Mouse (Mus musculus) adrenal gland, postnatal 25 days (tissue): Measurements from ENCODE around the gene Tmprss3. TPM values are rescaled to one million over a fixed set of nuclear protein-coding genes. Genes with fewer than 3 reads are reported as not detected.

Source experiments
- DNase-seq: peaks from one replicate; pipeline ENCODE4 v3.0.0; 2021; ENCODE audit warnings: mixed read lengths
- total RNA-seq: library from RNA; stranded (reverse); gene quantifications from 2 replicates; pipeline ENCODE4 v1.2.3, GENCODE M21; 2021

The Tmprss3 gene
- total RNA-seq, 1 experiment from 2014 or later, result not detected

DNA sequence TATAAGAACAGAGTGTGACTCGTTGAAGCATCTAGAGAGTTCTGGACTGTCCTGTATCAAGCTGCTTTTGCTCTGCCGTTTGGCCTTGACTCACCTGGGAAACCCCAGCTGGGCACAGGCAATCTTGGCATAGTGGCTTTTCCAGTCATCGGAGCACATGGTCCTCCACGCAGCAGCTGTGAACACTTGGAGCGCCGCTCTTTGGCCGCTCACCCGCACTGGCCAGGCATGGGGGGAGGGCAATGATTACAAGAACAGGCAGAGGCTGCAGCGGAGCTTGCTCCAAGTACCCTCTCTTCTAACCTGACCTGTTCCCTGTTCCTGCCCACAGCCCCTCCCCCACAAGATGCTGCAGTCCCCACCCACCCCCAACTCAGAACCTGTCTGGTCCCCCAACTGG is 5.4 kb downstream of the Tmprss3 start:
- DNase-seq, result no peak

DNA sequence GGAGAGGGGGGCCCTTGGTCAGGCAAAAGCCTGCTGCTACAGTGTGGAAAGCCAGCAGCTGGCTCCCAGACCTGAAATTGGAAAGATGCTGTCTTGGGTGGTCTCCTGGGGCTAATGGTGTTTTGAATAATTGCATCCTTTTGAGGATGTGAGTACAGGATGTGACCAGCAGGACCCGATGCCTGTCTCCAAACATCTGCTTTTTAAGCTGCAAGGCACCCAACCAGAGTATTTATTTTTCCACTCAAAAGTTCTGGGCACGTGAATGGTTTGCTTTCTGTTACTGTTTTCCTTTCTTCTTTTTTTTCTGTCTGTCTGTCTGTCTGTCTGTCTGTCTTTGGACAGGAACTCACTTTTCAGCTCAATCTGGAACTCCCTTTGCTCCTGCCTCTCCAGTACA is 6.1 kb downstream of the Tmprss3 start:
- DNase-seq, result no peak

GRCm38 (mm10) chr17:31191825-31192224 is 7.0 kb downstream of the Tmprss3 start:
- no peak for DNase-seq

DNA sequence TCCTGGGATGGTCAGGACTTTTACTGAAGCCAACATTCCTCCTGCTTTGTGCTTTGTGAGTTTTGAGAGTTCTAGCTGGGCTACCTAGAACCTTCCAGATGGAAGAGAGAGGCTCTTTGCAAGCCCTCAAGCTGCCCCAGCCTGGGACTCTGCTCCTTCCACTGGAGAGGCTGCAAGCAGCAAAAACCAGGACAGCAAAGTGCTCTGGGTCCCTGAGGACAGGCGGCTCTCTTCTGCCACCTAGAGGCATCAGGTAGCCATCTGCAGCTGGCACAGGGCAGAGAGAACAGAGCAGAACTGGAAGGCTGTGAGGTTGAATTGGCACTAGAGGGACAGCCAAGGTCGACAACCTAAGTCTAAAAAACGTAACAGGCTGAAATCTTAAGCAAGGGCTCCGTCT is 11.4 kb downstream of the Tmprss3 start:
- peak; percentile 75 for DNase-seq

GRCm38 (mm10) chr17:31184269-31184990 is 14.3 kb downstream of the Tmprss3 start:
- no peak for DNase-seq

- no peak for DNase-seq
Observed at GRCm38 (mm10) chr17:31183180-31183974, 15.4 kb downstream of the Tmprss3 start.

GRCm38 (mm10) chr17:31181490-31181889 is 17.3 kb downstream of the Tmprss3 start:
- no peak for DNase-seq

DNA sequence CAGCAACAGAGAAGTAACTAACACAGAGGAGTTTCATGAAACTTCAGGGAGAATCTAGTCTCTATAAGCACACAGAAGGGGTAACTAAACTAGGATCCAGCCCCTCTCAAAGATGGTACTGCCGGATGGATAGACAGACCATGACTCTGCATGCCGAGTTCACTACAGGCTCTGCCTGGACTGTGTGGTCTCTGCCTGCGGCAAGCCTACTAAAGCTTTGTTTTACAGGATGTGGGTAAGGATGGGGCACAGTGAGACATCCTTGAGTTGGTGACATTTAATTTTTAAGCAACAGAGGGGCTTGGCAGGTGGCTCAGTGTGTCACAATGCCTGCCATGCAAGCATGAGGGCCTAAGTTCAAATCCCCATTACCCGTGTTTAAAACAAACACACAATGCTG is 22.5 kb downstream of the Tmprss3 start:
- DNase-seq, result no peak

DNA sequence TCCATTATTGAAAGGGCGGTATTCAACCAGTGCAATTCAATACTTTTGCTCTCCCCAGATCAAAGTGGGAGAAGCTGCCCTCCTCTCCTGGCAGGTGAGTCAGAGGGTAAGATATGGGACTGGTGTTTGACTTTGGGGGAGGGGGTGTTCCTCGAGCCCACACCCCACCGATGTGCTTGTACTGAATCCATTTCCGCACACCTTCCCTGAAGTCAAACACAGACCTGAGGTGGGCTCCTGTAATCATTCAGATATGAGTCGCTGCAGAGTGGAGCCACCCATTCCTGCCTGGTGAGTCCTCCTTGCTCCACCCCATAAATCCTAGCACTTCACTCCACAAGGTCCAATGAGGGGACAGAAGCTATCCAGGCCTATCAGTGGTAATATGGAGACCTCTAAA is 29.0 kb downstream of the Tmprss3 start:
- DNase-seq, result no peak

DNA sequence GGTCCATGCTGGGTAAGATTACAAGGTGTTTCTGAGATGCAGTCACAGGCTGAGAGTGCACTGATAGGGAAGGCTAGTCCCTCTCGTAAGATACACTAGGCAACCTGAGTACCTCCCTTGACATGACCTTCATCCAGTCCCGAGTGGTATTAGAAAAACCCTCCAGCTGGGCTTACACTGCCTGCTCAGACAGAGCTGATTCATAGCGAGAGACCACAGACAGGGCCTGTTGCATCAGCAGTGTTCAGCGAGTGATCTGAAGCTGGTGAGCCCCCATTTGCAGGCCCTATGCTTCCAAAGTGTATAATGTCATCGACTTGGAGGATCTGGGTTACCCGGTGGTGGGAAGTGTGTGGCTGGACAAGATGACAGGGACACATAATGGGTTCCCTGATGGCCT is 33.6 kb downstream of the Tmprss3 start, which contains the start of gene Tff1:
Gene Tff1, minus strand, starts transcription at position 151 of the 400 bp plus-strand sequence.
- no peak for DNase-seq

DNA sequence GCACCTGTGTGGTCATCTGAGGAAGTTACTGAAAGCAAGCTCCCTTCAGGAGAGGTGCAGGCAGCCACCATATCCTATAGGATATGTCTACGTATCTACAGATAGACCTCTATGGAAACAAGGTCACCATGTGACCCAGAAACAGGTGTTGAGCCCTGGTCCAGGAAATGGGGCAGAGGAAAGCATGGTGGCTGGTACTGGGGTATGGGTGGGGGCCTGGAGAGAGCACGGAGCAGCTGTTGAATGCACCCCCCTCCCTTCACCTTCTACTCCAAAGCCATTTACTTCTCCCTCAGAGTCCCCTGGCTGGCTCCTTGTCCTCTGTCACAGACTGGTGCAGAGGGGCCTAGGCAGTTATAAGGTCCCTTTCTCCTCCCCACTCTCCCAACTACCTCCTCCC is 35.0 kb downstream of the Tmprss3 start:
- DNase-seq, result no peak

GRCm38 (mm10) chr17:31162607-31163006 is 36.2 kb downstream of the Tmprss3 start:
- DNase-seq, result no peak

- no peak for DNase-seq
Observed at GRCm38 (mm10) chr17:31160291-31160690, 38.5 kb downstream of the Tmprss3 start.

DNA sequence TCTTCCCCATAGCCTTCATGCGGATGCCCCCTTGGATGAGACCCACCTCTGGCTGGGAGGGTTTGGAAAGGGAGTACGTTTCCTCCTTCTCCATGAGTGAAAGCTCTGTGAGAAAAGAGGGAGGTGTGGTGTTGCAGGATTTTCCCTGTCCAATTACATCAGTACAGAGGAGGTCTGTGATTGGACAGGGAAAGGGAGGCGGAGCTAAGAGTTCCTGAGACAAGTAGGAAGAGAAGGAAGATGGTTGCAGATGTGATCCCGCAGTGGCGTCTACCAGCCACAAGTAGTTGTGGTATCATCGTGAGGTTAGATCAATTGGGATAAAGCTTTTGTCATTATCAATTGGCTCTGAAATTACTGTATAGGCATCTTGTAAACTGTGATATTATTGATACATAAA is 40.9 kb downstream of the Tmprss3 start:
- DNase-seq, result no peak

DNA sequence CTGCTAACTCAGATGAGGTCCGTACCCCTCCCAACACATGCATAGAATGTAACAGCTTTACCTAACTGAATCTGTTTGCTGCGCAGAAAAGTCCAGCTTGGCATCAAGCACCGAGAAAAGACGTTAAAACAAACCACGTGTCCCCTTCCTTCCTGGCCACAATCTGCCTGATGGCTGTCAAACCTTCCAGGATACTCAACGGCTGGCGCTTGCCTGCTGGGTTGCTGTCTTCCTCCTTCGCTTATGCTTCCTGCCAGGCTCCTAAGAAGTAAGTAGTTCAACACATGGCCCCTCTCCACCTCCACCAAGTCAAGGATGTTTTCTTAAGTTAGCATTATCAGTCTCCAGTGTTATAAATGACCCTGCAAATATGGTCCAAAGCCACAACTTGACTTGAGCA is 45.0 kb downstream of the Tmprss3 start:
- no peak for DNase-seq

DNA sequence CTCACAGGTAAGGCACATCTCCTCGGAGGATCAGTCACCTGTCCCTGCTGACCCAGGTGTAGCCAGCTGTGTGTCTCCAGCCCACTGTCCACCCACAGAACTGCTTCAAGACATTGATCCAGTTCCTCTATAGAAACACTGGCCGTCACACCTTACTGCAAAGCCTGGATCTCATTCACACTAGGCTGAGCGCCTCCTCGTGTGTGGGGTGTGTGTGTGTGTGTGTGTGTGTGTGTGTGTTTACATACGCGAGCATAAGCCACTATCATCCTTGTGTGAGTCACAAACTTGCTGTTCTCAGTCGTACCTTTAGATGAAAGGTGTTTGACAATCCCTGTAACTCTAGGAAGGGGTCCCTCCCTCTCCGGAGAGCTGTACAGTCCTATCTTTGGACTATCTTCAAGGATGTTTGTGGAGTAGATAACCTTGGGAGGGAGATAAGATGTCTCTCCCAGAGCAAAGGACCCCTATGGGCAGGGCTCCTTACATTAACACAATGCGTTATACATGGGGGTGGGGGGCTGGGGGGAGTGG is 45.7 kb downstream of the Tmprss3 start:
- DNase-seq, result no peak

DNA sequence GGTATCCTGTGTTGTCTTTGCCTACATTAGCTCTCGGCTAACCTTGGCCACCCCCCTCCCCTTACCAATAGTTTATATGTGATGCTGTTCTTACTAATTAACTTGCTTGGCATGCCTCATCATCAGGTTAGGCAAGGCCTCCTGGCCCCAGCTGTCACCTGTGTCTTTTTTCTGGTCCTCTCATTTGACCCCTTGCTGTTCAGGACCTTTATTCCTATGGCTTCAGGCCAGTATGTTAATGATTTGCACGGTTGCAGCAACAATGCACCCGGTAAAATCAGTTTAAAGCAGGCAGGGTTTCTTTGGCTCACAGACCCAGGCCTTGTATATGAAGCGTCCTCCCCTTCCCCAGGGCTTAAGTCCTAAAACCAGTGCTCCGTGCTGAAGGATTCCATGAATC is 46.3 kb downstream of the Tmprss3 start:
- no peak for DNase-seq

DNA sequence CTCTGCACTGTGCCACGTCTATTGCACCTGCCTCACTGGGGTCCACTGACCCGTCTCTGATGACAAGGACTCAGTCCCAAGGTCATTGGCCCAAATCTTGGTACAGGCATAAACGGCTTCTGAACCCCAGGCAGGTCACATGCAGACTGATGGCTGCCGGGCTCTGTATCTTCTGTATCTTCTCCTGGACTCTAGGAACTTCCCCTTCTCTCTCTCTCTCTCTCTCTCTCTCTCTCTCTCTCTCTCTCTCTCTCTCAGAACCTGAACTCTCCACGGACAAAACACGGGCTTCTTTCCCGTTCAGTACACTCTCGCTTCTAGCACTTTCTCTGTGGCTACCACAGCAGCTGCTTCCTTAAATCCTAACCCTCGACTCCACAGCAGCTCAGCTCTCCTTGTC is 52.8 kb downstream of the Tmprss3 start:
- DNase-seq, result no peak

GRCm38 (mm10) chr17:31144040-31145037 is 54.4 kb downstream of the Tmprss3 start, which contains the start of gene Tff2:
Gene Tff2 (minus strand): TSS chr17:31144282.
- no peak for DNase-seq

DNA sequence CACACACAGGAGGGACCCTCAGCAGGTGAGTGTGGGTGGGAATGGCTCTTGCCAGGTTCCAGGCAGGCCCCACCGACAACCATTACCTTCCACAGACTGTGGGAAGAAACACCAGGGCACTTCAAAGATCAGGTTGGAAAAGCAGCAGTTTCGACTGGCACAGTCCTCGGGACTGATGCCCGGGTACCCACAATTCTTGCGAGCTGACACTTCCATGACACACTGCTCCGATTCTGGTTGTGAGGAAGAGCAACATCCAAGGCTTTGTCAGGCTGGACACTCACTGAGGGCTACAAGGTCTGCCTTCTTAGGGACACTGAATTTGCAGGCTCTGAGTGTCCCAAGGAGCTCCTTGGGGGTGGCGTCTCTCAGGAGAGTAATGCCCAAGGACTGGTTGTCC is 56.7 kb downstream of the Tmprss3 start:
- DNase-seq, result peak; percentile 16

- peak; percentile 50 for DNase-seq
Observed at GRCm38 (mm10) chr17:31138398-31138797, 60.4 kb downstream of the Tmprss3 start.

DNA sequence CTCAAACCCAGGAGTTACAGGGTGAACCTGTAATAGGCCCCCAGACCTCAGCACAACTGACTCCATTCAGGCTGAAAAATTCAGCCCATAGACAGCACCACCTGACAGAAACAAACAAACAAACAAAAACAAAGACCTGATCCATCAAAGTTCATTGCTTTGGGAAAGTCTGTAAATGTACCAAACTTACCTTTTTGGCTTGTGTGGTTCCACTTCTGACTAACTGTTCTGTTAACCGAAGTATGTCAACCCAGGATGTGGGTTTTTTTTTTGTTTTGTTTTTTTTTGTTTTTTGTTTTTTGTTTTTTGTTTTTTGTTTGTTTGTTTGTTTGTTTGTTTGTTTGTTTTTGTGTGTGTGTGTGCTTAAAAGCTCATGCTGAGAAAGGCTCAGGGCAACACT is 62.0 kb downstream of the Tmprss3 start:
- no peak for DNase-seq
